Mouse (Mus musculus) thymus, adult 2 months (tissue): ENCODE results near the gene Foxj2.

Experiments used
- CTCF ChIP-seq: fragments of 200-500 bp; IDR thresholded peaks from 2 replicates; pipeline ENCODE4 v1.5.1; 2012; ENCODE audit warnings: mild to moderate bottlenecking, control low read depth, low read length, moderate library complexity, borderline replicate concordance; ENCODE audit not compliant: control insufficient read depth, poor library complexity, insufficient read depth; ENCODE audit errors: extremely low read depth
- POLR2A ChIP-seq: fragments of 200-500 bp; IDR thresholded peaks from 2 replicates; pipeline ENCODE4 v1.6.1; 2012; ENCODE audit warnings: mild to moderate bottlenecking, low read length, control low read depth, moderate library complexity; ENCODE audit not compliant: control insufficient read depth, poor library complexity, insufficient read depth; ENCODE audit errors: extremely low read depth

GRCm38 (mm10) chr6:122879141-122879735, 59.5 kb downstream of the Foxj2 start:
- TF ChIP-seq POLR2A (no peak), CTCF (no peak)
